Mouse (Mus musculus) gastrocnemius, adult 18-20 months (tissue): ENCODE results near the gene Mettl22. TPM values are rescaled to one million over a fixed set of nuclear protein-coding genes. Genes with fewer than 3 reads are reported as not detected.

Source experiments
- DNase-seq: peaks from one replicate; pipeline ENCODE4 v3.0.0; 2021; ENCODE audit warnings: low spot score
- long read RNA-seq, 2 experiments: library from polyadenylated mRNA; stranded (forward); transcript quantifications; one replicate each; pipeline ENCODE4 v2.0.0; 2021
- total RNA-seq, 2 experiments: library from RNA; stranded (reverse); gene quantifications; 2 replicates each; pipeline ENCODE4 v1.2.3; 2021

The Mettl22 gene
- 10 to 100 TPM; 77.7 to 94.2 TPM for total RNA-seq
- long read RNA-seq, experiment 1, transcript Mettl22-201 (11 exons, 1,825 nt): major isoform, 116 of 123 reads
- long read RNA-seq, experiment 1, partial matches to known transcripts: 3 of 123 reads
- long read RNA-seq, experiment 1, other reads (novel, unspliced or antisense): 4 of 123 reads
- long read RNA-seq, experiment 2, transcript Mettl22-201 (11 exons, 1,825 nt): major isoform, 91 of 98 reads
- long read RNA-seq, experiment 2, partial matches to known transcripts: 5 of 98 reads
- long read RNA-seq, experiment 2, other reads (novel, unspliced or antisense): 2 of 98 reads

DNA sequence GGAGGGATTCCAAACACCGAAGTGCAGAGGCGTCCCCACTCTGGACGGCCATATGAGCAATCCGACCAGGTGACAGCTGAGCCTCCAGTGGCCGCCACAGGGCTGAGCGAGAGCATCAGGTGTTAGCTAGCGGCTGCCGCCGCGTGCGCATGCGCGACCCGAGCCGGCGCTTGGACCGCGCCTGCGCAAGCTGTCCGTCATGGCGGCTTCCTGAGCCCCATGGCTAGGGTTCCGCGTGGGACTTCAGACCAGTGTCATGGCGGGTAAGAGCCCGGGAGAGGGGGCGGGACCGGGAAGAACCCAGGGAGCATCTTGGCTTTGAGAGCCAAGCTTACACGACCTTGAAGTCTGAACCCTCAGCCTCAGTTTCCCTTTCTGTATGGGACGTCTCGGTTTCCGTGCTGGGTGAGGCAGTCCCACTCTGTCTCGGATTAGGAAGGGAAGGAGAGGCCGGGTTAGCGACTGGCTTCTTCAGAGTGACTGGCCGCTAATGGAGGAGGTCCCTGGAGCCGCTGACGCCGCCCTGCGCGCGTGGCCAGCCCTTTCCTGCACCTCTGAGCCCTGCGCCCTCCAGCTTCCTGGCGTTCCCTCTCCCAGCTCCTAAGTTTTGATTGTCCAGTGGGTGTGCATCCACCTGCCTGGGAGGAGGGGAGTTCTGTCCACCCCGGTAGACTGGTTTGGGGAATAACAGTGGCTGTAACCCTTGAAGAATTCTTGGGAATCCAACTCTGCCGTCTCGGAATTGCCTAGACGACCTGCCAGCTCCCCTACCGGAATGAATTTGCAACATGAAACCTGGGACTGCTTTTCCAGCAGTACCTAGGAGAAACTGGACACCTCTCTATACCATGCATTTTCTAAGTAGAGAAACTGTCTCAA is at the start of gene Mettl22:
Gene Mettl22 (plus strand): TSS at position 186 of the 879 bp plus-strand sequence.
- peak; percentile 88 for DNase-seq

DNA sequence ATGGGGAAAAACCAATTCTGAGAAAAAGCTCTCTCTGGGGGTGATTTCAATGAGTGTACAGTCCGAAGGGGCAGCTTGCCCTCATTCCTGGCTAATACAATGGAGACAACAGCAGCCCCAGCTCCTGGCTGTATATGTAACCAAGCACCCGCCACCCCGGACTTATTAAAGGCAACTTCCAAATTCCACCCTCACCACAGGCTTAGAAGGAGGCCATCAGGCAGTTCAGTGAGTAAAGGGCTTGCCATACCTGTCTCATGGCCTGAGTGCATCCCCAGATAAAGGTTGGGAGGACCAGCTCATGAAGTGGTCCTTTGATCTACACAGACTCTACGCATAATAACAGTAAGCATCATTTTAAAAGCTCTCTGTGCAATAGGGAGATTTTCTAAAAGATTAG is 49.7 kb upstream of the Mettl22 start:
- DNase-seq: no peak

DNA sequence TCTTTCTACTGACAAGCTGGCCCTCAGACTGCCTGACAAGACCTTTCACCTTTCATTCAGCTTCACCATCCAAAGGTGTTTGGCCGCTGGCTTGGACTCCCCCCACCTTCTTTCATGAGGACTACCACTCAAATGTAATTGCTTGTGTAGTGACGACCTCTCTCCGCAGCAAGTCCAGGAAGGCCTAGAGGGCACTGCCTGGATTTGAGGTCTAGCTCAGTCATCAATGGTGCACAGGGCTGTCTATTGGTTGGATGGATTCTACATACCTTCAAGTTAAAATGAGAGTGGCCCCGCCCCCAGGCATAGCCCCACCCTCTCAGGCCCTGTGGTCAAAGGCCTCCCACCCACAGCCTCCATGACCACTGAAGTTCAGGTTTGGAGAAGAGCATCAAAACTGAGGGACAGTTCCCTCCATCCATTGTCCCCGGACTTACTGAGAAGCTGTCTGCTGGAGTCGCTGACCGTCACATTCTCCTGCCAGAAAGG is 46.9 kb upstream of the Mettl22 start:
- no peak for DNase-seq

DNA sequence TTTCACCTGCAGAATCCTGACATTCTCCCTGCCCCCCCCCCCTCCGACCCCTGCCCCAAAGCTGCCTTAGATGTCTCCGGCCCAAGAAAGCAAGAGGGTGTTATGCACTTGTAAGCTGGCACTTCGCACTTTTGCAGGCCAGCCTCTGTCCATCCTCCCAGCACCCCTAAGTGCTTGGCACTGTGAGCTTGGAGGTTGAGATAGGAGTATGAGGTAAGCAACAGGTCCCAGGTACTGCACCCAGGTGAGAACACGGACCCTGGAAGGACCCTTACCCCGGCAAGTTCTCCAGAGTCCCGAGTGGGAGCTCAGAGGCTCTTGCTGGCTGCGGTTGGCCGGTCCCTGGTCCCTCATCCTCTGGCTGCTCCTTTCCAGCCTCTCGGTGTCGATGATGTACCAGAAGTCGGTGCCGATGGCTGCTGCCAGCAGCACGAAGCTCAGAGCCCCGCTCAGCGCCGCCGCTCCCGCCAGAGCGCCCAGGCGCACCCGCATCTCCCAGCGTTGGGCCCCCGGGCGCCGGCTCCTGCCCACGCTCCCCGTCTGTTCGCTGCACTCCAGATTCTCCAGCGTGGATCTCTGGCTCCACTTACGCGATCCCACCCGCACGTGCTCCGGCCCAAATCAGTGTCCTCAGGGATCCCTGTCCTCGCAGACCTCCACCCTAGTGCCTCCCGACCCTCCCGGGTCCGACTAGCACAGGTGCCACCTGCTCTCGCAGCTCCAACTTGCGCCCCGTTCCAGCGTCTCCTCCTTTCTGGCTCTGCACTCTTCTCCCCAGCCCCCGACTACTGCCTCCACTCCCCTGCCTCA is 46.2 kb upstream of the Mettl22 start:
- DNase-seq: no peak

DNA sequence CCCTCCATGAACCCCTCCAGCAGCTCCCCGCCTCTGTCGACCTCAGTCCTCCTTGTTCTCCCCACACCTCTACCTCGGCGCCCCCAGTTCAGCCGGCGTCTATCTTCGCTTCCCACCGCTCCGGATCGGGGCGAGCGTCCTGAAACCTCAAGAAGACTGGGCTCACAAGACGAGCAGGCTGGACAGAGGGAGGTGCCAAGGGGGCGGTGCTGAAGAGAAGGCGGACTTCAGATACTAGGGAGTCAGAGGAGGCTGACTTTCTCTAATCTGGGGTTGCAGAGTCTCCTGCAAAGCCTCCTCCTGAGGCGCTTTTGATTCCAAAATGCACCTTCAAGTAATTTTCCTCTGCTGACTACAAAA is 45.6 kb upstream of the Mettl22 start, which contains the start of gene Tmem114:
Gene Tmem114 (minus strand): TSS at position 166 of the 360 bp plus-strand sequence.
- no peak for DNase-seq

DNA sequence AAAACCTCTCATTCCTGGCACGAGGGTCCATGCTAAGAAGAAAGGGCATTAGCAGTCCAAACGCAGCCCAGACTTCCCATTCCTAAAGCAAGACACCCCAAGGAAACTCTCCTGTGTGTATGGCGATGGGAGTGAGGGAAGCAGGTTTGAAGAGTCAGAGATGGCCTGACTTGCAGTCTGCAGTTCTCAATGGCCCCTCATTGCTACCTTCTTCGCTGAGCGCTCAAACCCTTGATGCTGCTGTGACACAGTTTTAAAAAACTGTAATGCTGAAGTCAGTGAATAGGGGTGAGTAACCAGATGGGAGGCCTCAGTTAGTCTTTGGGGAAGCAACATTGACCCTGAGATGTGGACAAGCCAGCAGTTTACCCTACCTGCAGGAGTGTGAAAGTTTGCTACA is 44.9 kb upstream of the Mettl22 start:
- DNase-seq: no peak

DNA sequence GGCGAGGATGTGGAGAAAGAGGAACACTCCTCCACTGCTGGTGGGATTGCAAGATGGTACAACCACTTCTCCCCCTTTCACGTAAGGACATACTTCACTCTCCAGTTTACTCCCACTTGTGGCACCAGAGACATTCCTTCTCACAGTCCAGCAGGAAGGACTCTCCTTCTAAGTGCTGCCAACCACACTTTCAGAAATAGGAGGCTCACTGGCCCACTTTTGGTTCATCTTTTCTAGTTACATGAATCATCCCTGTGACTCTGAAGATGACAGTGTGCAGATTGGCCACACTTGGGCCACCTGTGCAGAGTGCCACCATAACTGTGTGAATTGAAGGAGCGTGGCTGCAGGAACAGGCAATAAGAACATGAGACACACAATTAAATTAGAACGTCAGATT is 41.1 kb upstream of the Mettl22 start:
- DNase-seq: no peak

DNA sequence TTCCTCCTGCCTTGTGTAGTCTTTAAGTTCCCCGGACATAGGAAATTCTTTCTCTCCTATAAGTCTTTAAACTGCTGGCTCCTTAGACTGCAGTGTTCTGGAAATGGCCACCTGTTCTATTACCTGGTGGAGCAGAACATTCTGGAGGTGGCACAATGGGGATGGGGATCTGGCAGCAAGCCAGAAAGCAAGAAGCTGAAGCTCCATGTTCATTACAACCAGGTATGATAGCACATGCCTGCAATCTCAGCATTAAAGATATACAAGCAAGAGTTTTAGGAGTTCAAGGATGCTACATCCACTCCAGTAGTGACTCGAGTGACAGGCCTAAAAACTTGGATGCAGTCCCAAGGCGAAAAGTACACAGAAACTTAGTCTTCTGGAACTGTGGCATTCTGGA is 38.0 kb upstream of the Mettl22 start:
- no peak for DNase-seq

DNA sequence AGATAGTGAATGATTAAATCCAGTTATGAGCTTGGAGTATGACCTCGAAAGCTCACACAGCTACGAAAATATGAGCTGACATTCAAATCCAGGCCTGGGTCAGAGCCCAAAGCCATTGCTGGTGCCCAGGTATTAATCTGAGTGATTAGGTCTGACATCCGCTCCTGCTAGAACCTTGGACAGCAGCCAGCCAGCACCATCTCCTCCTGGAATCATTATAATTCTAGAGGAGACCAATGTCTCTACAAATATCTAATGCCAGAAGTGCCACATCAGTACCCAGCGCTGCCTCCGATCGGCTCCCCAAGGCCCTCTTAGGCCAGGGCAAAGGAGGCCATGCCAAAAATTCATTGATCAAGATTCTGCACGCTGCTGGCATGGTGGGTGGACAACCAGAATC is 25.7 kb upstream of the Mettl22 start:
- no peak for DNase-seq

DNA sequence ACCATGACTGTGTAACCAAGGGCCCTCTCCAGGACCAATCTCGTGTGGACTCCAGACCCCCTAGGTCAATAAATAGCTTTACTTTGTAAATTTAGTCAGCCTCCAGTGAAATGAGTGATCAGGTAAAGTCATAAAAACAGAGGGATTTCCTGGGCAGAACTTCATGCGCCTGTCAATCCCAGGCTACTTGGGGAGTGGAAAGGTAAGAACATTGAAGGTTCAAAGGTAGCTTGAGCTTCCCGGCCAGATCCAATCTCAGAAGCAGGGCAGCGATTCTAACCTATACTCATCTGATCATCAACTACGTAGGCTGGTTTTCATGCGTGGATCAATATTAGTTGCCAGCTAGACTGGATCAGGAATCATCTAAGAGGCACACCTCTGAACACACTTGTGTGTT is 24.3 kb upstream of the Mettl22 start:
- DNase-seq: no peak

DNA sequence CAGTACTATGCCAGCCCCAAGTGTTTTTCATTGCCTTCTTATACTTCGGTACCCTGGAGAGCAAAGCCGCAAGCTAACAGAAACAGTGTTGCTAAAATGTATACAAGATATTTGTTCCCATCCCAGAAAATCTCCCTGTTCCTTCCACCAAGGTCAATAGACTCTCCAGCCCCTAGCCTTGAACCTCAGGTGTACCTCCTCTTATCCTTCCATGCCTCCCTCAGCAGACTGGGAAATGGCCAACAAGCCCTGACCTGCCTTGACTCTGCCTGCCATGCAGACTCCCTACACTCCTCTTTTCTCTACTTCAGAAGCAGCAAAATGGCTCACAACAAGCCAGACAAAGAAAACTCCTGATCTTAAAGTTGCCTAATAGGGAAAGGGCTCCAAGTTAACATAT is 17.3 kb upstream of the Mettl22 start:
- DNase-seq: no peak

DNA sequence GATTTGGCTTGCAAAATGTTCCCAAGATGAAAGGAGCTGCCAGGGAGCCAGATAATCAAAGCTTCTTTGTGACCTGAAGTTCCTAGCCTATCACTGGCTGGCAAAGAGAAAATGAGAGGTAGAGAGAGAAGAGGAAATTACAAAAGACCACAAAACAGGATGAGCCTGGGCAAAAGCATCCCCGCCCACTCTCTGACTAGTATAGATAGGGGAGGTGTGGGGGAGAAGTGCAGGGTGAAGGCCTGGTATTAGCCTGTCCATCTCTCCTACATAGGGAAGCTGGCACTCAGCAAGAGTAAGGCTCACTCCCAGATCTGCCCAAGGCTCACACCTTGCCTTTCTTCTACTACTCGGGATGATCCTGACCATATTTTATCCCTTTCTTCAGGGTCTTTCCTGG is 15.4 kb upstream of the Mettl22 start:
- DNase-seq: no peak

DNA sequence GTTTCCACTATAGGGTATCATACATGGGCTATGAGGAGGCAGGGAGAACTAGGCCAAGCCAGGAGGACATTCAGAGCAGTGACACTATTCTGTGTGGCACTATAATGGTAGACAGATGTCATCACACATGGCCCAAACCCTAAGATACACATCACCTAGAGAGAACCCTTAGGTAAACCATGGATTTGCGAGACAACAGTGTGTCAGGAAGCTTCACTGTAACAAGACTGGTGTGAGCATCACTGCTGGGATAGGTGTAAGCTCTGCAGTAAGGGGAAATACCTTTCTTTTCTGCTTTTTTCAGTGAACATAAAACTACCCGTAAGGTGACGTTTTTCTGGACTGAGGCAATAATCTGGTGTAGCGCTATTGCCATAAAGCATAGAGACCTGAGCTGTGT is 12.2 kb upstream of the Mettl22 start:
- no peak for DNase-seq

DNA sequence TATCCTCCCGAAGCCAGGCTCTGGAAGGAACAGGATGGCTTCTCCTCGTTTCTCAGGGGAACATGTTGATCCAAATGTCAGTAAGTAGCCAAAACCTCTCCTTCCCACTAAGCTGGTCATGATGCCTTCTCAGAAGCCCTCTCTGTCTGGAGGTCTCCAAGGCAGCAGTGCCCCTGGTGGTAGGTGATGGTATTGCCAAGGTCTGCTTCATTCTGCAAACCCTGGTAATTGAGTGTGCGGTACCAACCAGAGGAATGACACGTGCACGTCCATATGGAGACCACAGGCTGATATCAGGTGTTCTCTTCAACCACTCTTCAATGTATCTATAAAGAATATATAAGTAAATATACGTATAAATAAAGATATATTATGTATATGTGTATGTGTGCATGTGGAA is 11.5 kb upstream of the Mettl22 start:
- DNase-seq: peak; percentile 31

DNA sequence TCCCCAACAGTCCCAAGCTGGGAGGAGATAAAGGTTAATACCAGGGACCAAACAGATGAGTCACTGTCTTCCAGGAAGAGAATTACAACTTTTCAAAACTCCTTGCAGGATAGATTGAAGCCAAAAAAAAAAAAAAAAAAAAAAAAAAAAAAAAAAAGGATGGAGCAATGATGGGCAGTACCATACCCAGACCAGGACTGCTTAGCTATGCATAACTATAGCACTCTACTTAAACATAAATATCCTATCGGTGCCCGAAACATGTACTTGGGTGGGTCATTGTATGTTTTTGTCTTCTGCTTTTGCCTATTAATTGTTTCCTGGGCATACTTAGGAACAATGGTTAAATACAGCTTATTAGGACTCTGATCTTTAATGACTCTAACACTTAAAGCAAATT is 456 bp upstream of the Mettl22 start:
- no peak for DNase-seq

DNA sequence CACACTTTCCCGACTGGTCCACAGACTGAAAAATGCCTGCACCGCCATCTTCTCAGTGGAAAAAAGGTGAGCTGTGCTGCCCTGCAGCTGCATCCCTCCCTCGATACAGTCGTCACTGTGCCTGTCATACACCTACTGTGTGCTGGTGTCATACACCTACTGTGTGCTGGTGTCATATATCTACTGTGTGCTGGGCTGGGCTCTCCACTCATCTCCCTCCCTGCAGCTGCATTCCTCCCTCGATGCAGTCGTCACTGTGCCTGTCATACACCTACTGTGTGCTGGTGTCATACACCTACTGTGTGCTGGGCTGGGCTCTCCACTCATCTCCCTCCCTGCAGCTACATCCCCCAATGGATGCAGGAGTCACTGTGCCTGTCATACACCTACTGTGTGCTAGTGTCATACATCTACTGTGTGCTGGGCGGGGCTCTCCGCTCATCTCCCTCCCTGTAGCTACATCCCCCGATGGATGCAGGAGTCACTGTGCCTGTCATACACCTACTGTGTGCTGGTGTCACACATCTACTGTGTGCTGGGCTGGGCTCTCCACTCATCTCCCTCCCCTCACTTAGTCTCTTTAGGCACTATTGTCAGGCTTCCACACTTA is 16.9 kb downstream of the Mettl22 start:
- DNase-seq: no peak

DNA sequence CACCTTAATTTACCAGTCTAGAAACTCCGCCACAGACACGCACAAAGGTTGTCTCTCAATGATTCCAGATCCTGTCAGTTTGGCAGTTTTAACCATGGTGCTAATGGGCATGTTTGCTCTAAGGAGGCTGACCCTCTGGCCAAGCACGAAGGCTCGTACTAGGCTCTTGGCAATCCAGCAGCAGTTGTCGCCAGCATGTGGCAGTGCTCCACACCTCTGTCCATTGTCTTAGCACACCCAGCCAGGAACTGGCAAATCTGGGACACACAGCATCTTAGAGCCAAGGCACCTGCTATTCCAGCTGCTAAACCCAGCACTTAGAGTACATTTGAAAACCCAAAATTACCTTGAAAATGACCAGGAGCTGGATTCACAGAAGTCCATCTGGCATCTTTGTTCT is 18.8 kb downstream of the Mettl22 start:
- DNase-seq: no peak

DNA sequence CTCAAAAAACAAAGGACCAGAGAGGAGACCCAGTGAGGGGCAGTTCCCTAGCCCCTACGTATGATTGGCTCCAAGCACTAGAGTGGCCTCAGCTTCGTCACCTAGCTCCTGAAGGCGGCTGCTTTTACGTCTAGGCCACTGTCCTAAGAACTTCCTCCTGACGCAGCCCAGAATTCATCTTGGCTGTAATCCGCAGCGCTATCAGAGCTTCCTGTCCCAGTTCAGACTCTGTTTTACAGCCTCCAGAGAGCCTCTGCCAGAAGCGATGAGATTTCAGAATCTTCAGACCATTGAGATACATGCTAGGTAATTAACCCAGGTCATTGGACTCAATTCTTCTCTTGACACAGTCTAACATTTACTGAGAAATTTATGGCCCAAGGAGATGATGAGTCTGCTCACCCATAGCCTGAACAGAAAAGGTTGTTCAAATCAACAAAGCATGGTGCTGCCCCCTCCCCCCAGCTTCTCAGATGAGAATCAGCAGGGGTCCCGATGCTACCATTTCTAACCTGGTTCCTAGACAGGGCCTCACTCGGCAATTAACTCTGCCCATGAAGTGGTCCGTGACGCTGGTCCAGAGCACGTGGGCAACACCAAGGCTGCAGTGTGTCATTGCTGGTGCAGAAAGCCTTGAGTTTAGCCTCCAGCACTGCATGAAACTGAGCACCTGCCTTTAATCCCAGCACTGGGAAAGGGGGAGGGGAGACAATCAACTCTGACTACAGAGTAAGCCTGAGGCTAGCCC is 21.3 kb downstream of the Mettl22 start:
- DNase-seq: no peak

DNA sequence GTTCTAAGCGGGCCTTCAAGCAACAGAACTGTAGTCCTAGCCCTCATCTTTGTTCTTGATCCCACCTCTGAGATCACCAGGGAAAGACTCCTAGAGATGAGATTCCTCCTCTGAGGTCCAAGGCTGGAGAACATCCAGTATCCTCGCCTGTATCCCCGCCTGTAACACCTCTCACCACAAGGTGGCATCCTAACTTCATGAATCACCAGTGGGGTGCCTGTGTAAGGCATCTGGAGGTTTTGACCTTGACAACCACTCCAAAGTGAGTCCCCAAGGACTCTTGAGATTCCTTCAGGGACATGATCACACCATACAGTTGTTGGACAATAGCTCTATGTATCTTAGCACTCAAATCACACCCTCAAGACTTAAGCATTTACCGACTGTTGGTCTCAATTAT is 23.7 kb downstream of the Mettl22 start:
- DNase-seq: peak; percentile 62

DNA sequence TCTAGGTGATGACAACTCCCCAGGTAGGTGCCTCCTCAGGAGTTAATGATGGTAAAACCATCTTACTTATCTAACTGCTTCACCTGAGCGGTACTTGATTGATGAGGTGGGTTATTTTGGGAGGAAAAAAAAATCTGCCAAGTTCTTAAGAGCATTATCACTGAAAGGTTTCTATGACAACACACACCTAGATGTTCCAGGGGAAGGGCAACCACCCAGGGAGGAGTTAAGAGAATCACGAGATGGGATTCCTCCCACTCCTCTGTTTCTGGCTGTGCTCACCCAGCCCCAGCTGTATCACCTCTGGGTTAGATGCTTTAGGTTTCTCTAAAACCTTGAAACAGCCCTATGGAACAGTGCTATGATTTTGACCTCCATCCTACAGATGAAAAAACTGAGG is 26.4 kb downstream of the Mettl22 start:
- DNase-seq: no peak

DNA sequence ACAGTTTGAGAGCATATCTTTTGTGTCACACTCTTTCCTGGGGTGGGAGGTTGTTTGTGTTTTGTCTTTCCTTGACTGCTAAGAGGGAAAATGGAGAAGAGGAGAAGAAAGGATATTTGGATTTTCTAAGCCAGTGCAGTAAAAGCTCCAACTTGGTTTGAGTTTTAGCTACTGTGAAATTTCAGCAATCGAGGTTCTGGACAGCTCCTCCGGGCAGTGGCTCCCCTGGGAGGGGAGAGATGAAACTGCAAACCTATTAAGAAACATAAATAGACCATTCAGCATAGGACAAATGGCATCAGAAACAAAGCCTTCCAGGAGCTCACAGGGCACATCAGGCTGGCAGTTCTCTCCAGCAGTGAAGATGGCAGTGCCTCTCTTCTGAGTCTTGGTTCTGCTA is 33.7 kb downstream of the Mettl22 start:
- DNase-seq: no peak
